Mouse (Mus musculus) embryo, embryonic 10.5 days (tissue): ENCODE results near the gene Mrpl12.

ENCODE experiments used
- DNase-seq: peaks from one replicate; pipeline ENCODE4 v3.0.0-alpha.2; 2015; ENCODE audit warnings: low spot score

Mrpl12 gene

GRCm38 (mm10) chr11:120538485-120538884 is 54.1 kb downstream of the Mrpl12 start:
- DNase-seq = no peak
